Mouse (Mus musculus) embryonic facial prominence, embryonic 11.5 days (tissue): Measurements from ENCODE around the gene Dusp18. TPM values are rescaled to one million over a fixed set of nuclear protein-coding genes. Genes with fewer than 3 reads are reported as not detected.
A peak's percentile ranks its signal among the peaks of the same experiment; 100 is the strongest.

Experiments used
- ATAC-seq: fragments of 200-750 bp; cut with Nextera tagmentation; replicated peaks from 2 replicates; pipeline ENCODE4 v1.8.0; 2017; ENCODE audit warnings: low read depth; ENCODE audit not compliant: insufficient number of reproducible peaks, low FRiP score, low TSS enrichment
- DNase-seq: peaks from one replicate; pipeline ENCODE4 v3.0.0-alpha.2; 2015; ENCODE audit warnings: low spot score
- H3K27ac ChIP-seq: fragments of 300-500 bp; sonication (generic); replicated peaks from 2 replicates; pipeline ENCODE4 v1.5.1; 2014; ENCODE audit warnings: mild to moderate bottlenecking, low read depth, low read length, control low read depth
- H3K27me3 ChIP-seq: fragments of 300-500 bp; sonication (generic); 2 replicates; pipeline ENCODE4 v1.6.1; 2014; ENCODE audit warnings: mild to moderate bottlenecking, low read length, moderate library complexity, mixed read lengths; ENCODE audit not compliant: control insufficient read depth, insufficient read depth
- H3K36me3 ChIP-seq: fragments of 300-500 bp; sonication (generic); replicated peaks from 2 replicates; pipeline ENCODE4 v1.6.1; 2014; ENCODE audit warnings: low read depth, mild to moderate bottlenecking, low read length, moderate library complexity, mixed read lengths; ENCODE audit not compliant: control insufficient read depth, insufficient read depth
- H3K4me1 ChIP-seq: fragments of 300-500 bp; sonication (generic); 2 replicates; pipeline ENCODE4 v1.6.1; 2014; ENCODE audit warnings: low read length, mixed read lengths; ENCODE audit not compliant: control insufficient read depth, insufficient read depth
- H3K4me2 ChIP-seq: fragments of 300-500 bp; sonication (generic); 2 replicates; pipeline ENCODE4 v1.6.1; 2014; ENCODE audit warnings: low read depth, mild to moderate bottlenecking, control low read depth, low read length, moderate library complexity
- H3K4me3 ChIP-seq: fragments of 300-500 bp; sonication (generic); 2 replicates; pipeline ENCODE4 v1.5.1; 2014; ENCODE audit warnings: low read depth, low read length, control low read depth
- H3K9ac ChIP-seq: fragments of 300-500 bp; sonication (generic); replicated peaks from 2 replicates; pipeline ENCODE4 v1.6.1; 2014; ENCODE audit warnings: mild to moderate bottlenecking, control low read depth, low read length
- H3K9me3 ChIP-seq: fragments of 300-500 bp; sonication (generic); replicated peaks from 2 replicates; pipeline ENCODE4 v1.6.1; 2016; ENCODE audit warnings: mild to moderate bottlenecking, low read length, inconsistent platforms, mixed read lengths; ENCODE audit not compliant: control insufficient read depth
- WGBS: fragments of 180-500 bp; shearing (Covaris S2); extraction: QIAGEN DNeasy Blood & Tissue Kit; methylation state at CpG from one replicate; pipeline ENCODE4 v1.1.7; 2014; 5-methylcytosine and 5-hydroxymethylcytosine counted together
- polyA plus RNA-seq: library from polyadenylated mRNA; unstranded; fragments of >200 nt; fragmentation: Nextera tagmentation; extraction: Ambion mirVana; gene quantifications from 2 replicates; pipeline ENCODE4 v1.2.1, GENCODE M21; 2014

Dusp18 gene
- polyA plus RNA-seq, 1 experiment from 2014 or later: 13.2 TPM

DNA sequence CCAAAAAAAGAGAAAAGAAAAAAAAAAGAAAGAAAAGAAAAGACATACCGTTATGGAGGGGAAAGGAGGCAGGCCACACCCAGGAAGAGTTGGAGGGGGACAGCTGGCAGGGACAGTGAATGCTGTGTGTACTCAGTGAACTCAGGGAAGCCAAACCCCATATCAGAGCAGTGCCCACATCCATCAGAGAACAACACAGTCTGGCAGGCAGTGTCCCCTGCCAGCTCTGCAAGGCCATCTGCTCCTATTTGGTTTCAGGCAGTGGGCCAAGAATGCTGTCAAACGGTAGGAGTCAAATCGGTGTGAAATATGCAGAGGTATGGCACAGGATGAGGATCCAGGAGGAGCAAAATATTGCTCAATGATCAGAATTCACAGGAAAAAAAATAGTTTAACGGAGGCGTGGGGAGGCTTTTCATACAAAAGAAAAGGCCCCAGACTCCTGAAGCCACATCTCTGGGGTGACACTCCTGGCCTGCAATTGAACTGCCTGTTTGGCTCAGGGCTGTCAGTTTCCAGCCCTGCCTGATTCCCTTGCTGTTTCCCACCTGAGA, 41.5 kb upstream of the Dusp18 start:
- ATAC-seq (no peak), DNase-seq (no peak)
- WGBS: 85% methylated on average over 5 of the region's 5 CpGs
- Histone ChIP-seq H3K4me3 (no peak overlapping the region), H3K27me3 (no peaks in the 10 kb centered on the region), H3K27ac (no peak overlapping the region), H3K9ac (no peak overlapping the region), H3K4me1 (no peaks in the 10 kb centered on the region), H3K36me3 (no peaks in the 10 kb centered on the region), H3K9me3 (no peaks in the 10 kb centered on the region), H3K4me2 (no peak overlapping the region)

DNA sequence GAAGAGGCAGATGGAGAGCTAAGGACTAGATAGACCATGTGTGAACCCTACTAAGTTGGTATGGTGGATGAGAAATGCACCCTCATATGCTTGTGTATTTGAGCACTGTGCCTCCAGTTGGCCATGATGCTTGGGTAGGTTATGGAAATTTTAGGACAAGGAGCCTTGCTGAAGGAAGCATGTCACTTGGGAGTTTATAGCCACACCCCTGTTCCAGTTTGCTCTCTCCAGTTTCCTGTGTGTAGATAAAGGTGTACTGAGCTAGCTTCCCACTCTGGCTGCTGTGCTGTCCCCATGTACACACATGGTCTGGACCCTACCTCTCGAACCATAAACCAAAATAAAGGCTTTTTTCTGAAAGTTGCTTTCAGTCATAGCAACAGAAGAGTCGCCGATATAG, 40.9 kb upstream of the Dusp18 start:
- no peak overlapping the region for H3K4me3 ChIP-seq
- 90% methylated on average over 3 of the region's 3 CpGs for WGBS
- H3K4me1 ChIP-seq: no peaks in the 10 kb centered on the region
- no peaks in the 10 kb centered on the region for H3K27me3 ChIP-seq
- H3K9me3 ChIP-seq: no peaks in the 10 kb centered on the region
- no peak overlapping the region for H3K27ac ChIP-seq
- ATAC-seq (no peak), DNase-seq (no peak)
- no peak overlapping the region for H3K9ac ChIP-seq
- no peak overlapping the region for H3K4me2 ChIP-seq
- no peaks in the 10 kb centered on the region for H3K36me3 ChIP-seq

GRCm38 (mm10) chr11:3855846-3856245, 39.2 kb upstream of the Dusp18 start:
- Histone ChIP-seq H3K9ac (no peak overlapping the region), H3K4me3 (no peak overlapping the region), H3K9me3 (no peaks in the 10 kb centered on the region), H3K27ac (no peak overlapping the region), H3K4me2 (no peak overlapping the region), H3K27me3 (no peaks in the 10 kb centered on the region), H3K4me1 (no peaks in the 10 kb centered on the region), H3K36me3 (no peaks in the 10 kb centered on the region)
- ATAC-seq (no peak), DNase-seq (no peak)
- WGBS: 86% methylated on average over 5 of the region's 5 CpGs

GRCm38 (mm10) chr11:3857902-3858301, 37.1 kb upstream of the Dusp18 start:
- peaks cover 4% of the 10 kb centered on the region; the same call in 1 of the 2 replicates for H3K27me3 ChIP-seq
- ATAC-seq: no peak
- no peaks in the 10 kb centered on the region for H3K36me3 ChIP-seq
- no peaks in the 10 kb centered on the region for H3K9me3 ChIP-seq
- no peak overlapping the region for H3K27ac ChIP-seq
- no peak overlapping the region for H3K4me2 ChIP-seq
- no peaks in the 10 kb centered on the region for H3K4me1 ChIP-seq
- no peak for DNase-seq
- no peak overlapping the region for H3K9ac ChIP-seq
- H3K4me3 ChIP-seq: no peak overlapping the region
- WGBS: 70% methylated on average over 5 of the region's 5 CpGs

DNA sequence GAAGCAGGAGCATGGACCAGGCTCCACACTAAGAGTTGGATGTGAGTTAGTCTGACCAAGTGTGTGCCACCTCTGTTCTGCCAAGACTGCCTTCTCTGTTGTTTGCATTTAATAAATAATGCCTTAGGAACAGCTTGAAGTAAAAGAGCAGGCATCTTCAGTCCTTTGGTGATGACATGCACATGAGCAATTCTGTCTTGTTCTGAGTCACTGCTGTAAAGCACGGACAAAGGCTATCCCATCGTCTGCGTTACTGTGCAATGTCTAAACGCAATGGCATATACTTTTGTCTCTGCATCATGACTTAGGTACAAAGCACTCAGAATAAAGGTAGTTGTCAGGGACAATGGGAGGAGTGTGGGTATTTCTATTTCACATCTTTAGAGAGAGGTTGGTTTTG, 35.3 kb upstream of the Dusp18 start:
- Histone ChIP-seq H3K9ac (no peak overlapping the region), H3K4me2 (no peak overlapping the region), H3K36me3 (no peaks in the 10 kb centered on the region), H3K27me3 (peaks cover 7% of the 10 kb centered on the region; the same call in 1 of the 2 replicates), H3K27ac (no peak overlapping the region), H3K9me3 (no peaks in the 10 kb centered on the region), H3K4me1 (peaks cover 3% of the 10 kb centered on the region; the same call in 1 of the 2 replicates), H3K4me3 (no peak overlapping the region)
- WGBS: 93% methylated on average over 4 of the region's 4 CpGs
- no peak for DNase-seq
- no peak for ATAC-seq

DNA sequence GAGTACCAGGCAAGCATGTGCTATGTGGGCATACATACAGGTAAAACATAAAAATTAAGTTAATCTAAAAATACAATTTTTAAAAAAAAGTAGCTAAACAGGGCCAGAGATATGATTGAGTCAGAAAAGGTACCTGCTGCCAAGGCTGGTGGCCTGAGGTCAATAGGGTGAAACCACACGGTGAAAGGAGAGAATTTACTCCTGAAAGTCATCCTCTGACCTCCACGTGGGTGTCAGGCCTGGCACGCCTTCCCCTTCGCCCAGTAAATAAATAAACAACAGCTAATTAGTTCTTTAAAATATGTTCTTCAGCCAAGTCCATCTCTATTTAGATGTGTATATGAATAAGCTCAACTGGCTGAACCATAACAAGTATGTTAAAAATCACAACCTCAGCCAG, 34.7 kb upstream of the Dusp18 start:
- Histone ChIP-seq H3K9ac (no peak overlapping the region), H3K36me3 (no peaks in the 10 kb centered on the region), H3K27me3 (peaks cover 7% of the 10 kb centered on the region; the same call in 1 of the 2 replicates), H3K27ac (no peak overlapping the region), H3K4me1 (peaks cover 3% of the 10 kb centered on the region; the same call in 1 of the 2 replicates), H3K4me2 (no peak overlapping the region), H3K9me3 (no peaks in the 10 kb centered on the region), H3K4me3 (no peak overlapping the region)
- WGBS: 71% methylated on average over 4 of the region's 4 CpGs
- DNase-seq (no peak), ATAC-seq (no peak)

DNA sequence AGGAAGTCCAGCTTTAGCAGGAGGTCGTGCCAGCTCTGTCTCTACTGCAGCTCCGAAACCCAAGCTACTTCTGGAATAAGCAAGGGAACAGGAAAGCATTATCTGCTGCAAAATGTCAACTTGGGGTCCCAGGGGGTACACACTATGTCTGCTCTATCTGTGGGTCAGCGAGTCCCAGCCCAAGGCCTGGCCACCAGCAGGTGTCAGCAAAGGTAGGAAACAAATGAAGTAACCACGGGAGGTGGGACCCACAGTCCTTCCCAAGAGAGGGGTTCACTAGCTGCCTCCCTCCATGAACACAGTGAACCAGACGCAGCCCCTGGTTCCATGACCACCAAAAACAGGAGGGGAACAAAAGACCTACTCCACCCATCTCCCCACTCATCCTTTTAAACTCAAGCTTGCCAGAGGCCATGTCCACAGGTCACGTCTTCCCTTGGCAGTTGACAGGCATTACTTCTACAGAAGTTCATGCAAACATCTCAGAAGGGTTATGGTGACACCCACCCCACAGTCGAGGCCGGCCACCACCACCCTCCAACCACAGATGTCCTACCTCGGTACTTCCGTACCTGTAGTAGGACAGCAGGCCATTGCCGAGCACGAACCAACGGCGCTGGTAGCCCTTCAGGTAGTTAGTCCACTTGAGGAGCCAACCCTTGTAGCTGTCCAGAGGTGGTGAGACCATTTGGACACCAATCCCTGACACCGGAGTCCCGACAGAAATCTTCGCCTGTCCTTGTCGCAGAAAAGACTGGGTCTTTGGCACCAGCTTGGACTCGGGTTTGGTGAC, 32.2 kb upstream of the Dusp18 start:
- Histone ChIP-seq H3K36me3 (no peaks in the 10 kb centered on the region), H3K4me1 (peaks cover 3% of the 10 kb centered on the region; the same call in 1 of the 2 replicates), H3K27me3 (peaks cover 7% of the 10 kb centered on the region; the same call in 1 of the 2 replicates), H3K9ac (peak overlapping the region; percentile 50; the same call in 1 of the 2 replicates), H3K9me3 (no peaks in the 10 kb centered on the region), H3K27ac (no peak overlapping the region), H3K4me2 (peak overlapping the region; percentile 80), H3K4me3 (peak overlapping the region; percentile 48)
- ATAC-seq (no peak), DNase-seq (no peak)
- 71% methylated on average over 19 of the region's 19 CpGs for WGBS

- no peaks in the 10 kb centered on the region for H3K9me3 ChIP-seq
- peak within 1 kb of the TSS; percentile 50 for H3K9ac ChIP-seq
- H3K27me3 ChIP-seq: peaks cover 7% of the 10 kb centered on the region; the same call in 1 of the 2 replicates
- 3% methylated on average over 53 of the region's 58 CpGs for WGBS
- H3K4me1 ChIP-seq: peaks cover 3% of the 10 kb centered on the region; the same call in 1 of the 2 replicates
- DNase-seq (peak; percentile 78), ATAC-seq (peak; percentile 91)
- no peak within 1 kb of the TSS for H3K27ac ChIP-seq
- no peaks in the 10 kb centered on the region for H3K36me3 ChIP-seq
- peak within 1 kb of the TSS; percentile 80 for H3K4me2 ChIP-seq
- H3K4me3 ChIP-seq: peak within 1 kb of the TSS; percentile 48
These were observed 31.5 kb upstream of the Dusp18 start, which contains the start of gene Osbp2 for GRCm38 (mm10) chr11:3863454-3864112. TSS of gene Osbp2 (minus strand) at chr11:3863903.
